Comparison of ENCODE assay signal across 8 mouse cellular contexts in the genomic region with DNA sequence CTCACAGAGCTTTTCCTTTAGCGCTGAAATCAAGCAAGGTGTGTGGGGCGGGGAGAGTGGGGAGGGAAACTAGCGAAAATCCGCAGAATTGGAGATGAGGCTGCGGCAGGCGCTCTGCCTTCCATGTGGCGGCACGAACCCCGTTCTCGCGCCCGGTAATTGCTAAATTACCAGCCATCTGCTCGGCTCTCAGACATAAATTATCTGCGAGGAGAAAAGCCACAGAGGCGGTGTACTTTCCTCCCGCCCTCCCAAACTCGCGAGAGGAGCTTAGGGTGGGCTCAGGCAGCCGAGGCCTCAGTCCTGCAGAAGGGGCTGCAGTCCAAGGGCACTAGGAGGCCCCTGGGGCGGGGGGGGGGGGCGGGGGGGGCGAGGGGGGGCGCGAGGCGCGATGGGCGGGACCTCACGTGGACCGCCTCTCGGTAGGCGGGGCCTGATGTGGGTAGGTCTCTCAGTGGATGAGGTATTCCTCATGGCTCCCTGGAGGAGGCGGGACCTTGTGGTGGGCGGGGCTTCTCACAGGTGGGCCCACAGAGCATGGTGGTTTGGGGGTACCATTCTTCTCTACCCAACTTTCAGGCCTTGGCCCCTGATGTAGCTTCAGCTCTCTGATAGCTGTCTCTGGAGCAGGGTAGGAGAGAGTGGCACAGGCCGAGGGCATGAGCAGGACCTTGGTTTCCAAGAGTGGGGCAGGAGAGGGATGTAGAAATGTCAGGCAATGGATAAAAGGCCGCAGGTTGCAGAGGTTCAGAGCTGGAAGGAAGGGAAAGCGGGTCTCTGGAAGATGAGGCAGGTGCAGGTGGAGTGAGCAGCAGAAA. TPM values are rescaled to one million over a fixed set of nuclear protein-coding genes. Genes with fewer than 3 reads are reported as not detected.
DNase-seq lines count a peak whose midpoint lies in the region; ATAC-seq lines count a peak whose summit lies in the region.

No protein-coding gene starts in this region.

- no peaks in the 10 kb centered on the region for H3K9me3 ChIP-seq in heart, embryonic 14.5 days (ENCODE audit: control insufficient read depth, low read length)
- H3K9me3 ChIP-seq in embryonic facial prominence, embryonic 14.5 days (ENCODE audit: control insufficient read depth, low read length) = no peaks in the 10 kb centered on the region
- no peaks in the 10 kb centered on the region for H3K9me3 ChIP-seq in neural tube, embryonic 12.5 days

- ATAC-seq in heart, embryonic 14.5 days (ENCODE audit: insufficient number of reproducible peaks, insufficient read depth, low FRiP score, low read depth) = no peak
- peak; percentile 54 for ATAC-seq in embryonic facial prominence, embryonic 14.5 days (ENCODE audit: low read depth)
- ATAC-seq in neural tube, embryonic 12.5 days (ENCODE audit: low FRiP score, low read depth) = peak; percentile 59

- no peak for DNase-seq in heart, postnatal 4 days
- peak; percentile 40 for DNase-seq in ZHBTc4 (ENCODE audit: low read depth, low spot score)
- DNase-seq in embryonic facial prominence, embryonic 14.5 days (ENCODE audit: low spot score) = peak; percentile 67
- peak; percentile 67 to 73 for DNase-seq in layer of hippocampus, postnatal 36 days
- no peak for DNase-seq in ovary, postnatal 36 days (ENCODE audit: low spot score)
- DNase-seq in urinary bladder, adult 2 months (ENCODE audit: low spot score) = no peak

- no peaks in the 10 kb centered on the region for H3K36me3 ChIP-seq in heart, embryonic 14.5 days (ENCODE audit: control insufficient read depth, insufficient read depth, low read length)
- no peaks in the 10 kb centered on the region for H3K36me3 ChIP-seq in embryonic facial prominence, embryonic 14.5 days (ENCODE audit: control insufficient read depth, insufficient read depth, low read length)
- no peaks in the 10 kb centered on the region for H3K36me3 ChIP-seq in neural tube, embryonic 12.5 days

- peaks cover 51% of the 10 kb centered on the region for H3K27me3 ChIP-seq in heart, embryonic 14.5 days (ENCODE audit: control insufficient read depth, insufficient read depth, low read length)
- peaks cover 25% of the 10 kb centered on the region for H3K27me3 ChIP-seq in embryonic facial prominence, embryonic 14.5 days (replicated peaks; ENCODE audit: control insufficient read depth, insufficient read depth, low read length)
- H3K27me3 ChIP-seq in neural tube, embryonic 12.5 days (replicated peaks) = peaks cover 14% of the 10 kb centered on the region

- H3K4me1 ChIP-seq in heart, embryonic 14.5 days (ENCODE audit: control insufficient read depth in 2 of 2, insufficient read depth in 2 of 2, low read length in 2 of 2) = no peaks in the 10 kb centered on the region; a peak in 1 of 4 replicates
- H3K4me1 ChIP-seq in embryonic facial prominence, embryonic 14.5 days (ENCODE audit: control insufficient read depth, insufficient read depth, low read length) = peaks cover 3% of the 10 kb centered on the region; the same call in 1 of the 2 replicates
- H3K4me1 ChIP-seq in neural tube, embryonic 12.5 days = peaks cover 28% of the 10 kb centered on the region

- peak overlapping the region; percentile 61 for H3K9ac ChIP-seq in heart, embryonic 14.5 days (ENCODE audit: low read length)
- H3K9ac ChIP-seq in embryonic facial prominence, embryonic 14.5 days (ENCODE audit: low read depth, low read length) = peak overlapping the region; percentile 51; the same call in 1 of the 2 replicates
- H3K9ac ChIP-seq in neural tube, embryonic 12.5 days = no peak overlapping the region

- 13% methylated on average over 29 of the region's 36 CpGs for WGBS in heart, embryonic 14.5 days
- WGBS in embryonic facial prominence, embryonic 14.5 days = 19% methylated on average over 20 of the region's 36 CpGs
- WGBS in neural tube, embryonic 12.5 days = 9% methylated on average over 35 of the region's 36 CpGs

- H3K4me2 ChIP-seq in heart, embryonic 14.5 days (ENCODE audit: low read length) = peak overlapping the region; percentile 59
- peak overlapping the region; percentile 53 for H3K4me2 ChIP-seq in embryonic facial prominence, embryonic 14.5 days (ENCODE audit: low read depth, low read length)
- peak overlapping the region; percentile 56 for H3K4me2 ChIP-seq in neural tube, embryonic 12.5 days (replicated peaks)

- H3K4me3 ChIP-seq in heart, embryonic 14.5 days (ENCODE audit: control insufficient read depth in 1 of 2, insufficient read depth in 1 of 2, low read depth in 1 of 2, low read length in 2 of 2) = peak overlapping the region; percentile 18 to 24; a peak in 3 of 4 replicates
- peak overlapping the region; percentile 29 for H3K4me3 ChIP-seq in embryonic facial prominence, embryonic 14.5 days (ENCODE audit: low read depth, low read length)
- H3K4me3 ChIP-seq in neural tube, embryonic 12.5 days = peak overlapping the region; percentile 3; the same call in 1 of the 2 replicates

- no peak overlapping the region for H3K27ac ChIP-seq in heart, embryonic 14.5 days (replicated peaks in 1 of 2; ENCODE audit: control insufficient read depth in 1 of 2, insufficient read depth in 1 of 2, low read depth in 2 of 2, low read length in 2 of 2)
- H3K27ac ChIP-seq in embryonic facial prominence, embryonic 14.5 days (replicated peaks; ENCODE audit: low read depth, low read length) = no peak overlapping the region
- peak overlapping the region; percentile 11; the same call in 1 of the 2 replicates for H3K27ac ChIP-seq in neural tube, embryonic 12.5 days

RNA-seq across cellular contexts. Expression of gene Calcoco1, which starts 14.4 kb away (rescaled TPM):
- polyA plus RNA-seq in heart, embryonic 14.5 days (2014; fragmentation: Nextera tagmentation; extraction: Ambion mirVana) = 66.2 and 66.5 TPM in 2 replicates
- 10 to 100 TPM; 65.6 to 71.0 TPM for total RNA-seq in heart, postnatal 4 days (2021)
- polyA plus RNA-seq in embryonic facial prominence, embryonic 14.5 days (2014; fragmentation: Nextera tagmentation; extraction: Ambion mirVana) = 51.1 and 51.9 TPM in 2 replicates
- 10 to 100 TPM; 86.7 to 89.8 TPM for total RNA-seq in layer of hippocampus, postnatal 36 days (2021)
- polyA plus RNA-seq in neural tube, embryonic 12.5 days (2016; fragmentation: Nextera tagmentation; extraction: Ambion mirVana) = 39.1 and 47.3 TPM in 2 replicates
- polyA plus RNA-seq in urinary bladder, adult 2 months (2012; rRNA removed) = 52.1 and 79.6 TPM in 2 replicates

Comparison
In these comparisons a context has a peak if more than half of its experiments do, and no peak if none do; other contexts are left out.
1. DNase-seq: peak in ZHBTc4 (single experiment), embryonic facial prominence, embryonic 14.5 days (single experiment) and layer of hippocampus, postnatal 36 days (2 of 2); none in heart, postnatal 4 days (single experiment), ovary, postnatal 36 days (single experiment) and urinary bladder, adult 2 months (single experiment).
2. Peak in every context shown above with its lines, with median percentiles within 50 percentile points of each other: H3K4me2 ChIP-seq and H3K4me3 ChIP-seq.